Mouse (Mus musculus) heart, adult 11 months (tissue): ENCODE measurements around the gene Plaur.
A peak's percentile ranks its signal among the peaks of the same experiment; 100 is the strongest.
"Not testable (repeated sequence)": the region's sequence is repeated elsewhere in the genome, so short reads cannot be mapped to it uniquely, and the experiment has no call there.

Experiments
- DNase-seq: peaks from one replicate; pipeline ENCODE4 v3.0.0; 2022

Gene Plaur

GRCm38 (mm10) chr7:24480121-24480941 is 18.0 kb downstream of the Plaur start:
- DNase-seq, result peak; percentile 98

GRCm38 (mm10) chr7:24480986-24481473 is 18.7 kb downstream of the Plaur start:
- DNase-seq, result no peak

- peak; percentile 99 for DNase-seq
These were observed 19.4 kb downstream of the Plaur start, which contains the start of gene Cadm4 for GRCm38 (mm10) chr7:24481474-24482207. Cadm4 (plus strand) TSS chr7:24482023.

- DNase-seq, result no peak
These were observed 20.1 kb downstream of the Plaur start for GRCm38 (mm10) chr7:24482208-24483020.

GRCm38 (mm10) chr7:24483291-24483690 is 21.0 kb downstream of the Plaur start:
- DNase-seq, result not testable (repeated sequence)

- DNase-seq, result no peak
These were observed 23.2 kb downstream of the Plaur start for GRCm38 (mm10) chr7:24485481-24485880.

- no peak for DNase-seq
These were observed 24.4 kb downstream of the Plaur start for GRCm38 (mm10) chr7:24486654-24487130.

- no peak for DNase-seq
These were observed 25.1 kb downstream of the Plaur start for GRCm38 (mm10) chr7:24487403-24487802.

GRCm38 (mm10) chr7:24488303-24488702 is 26.0 kb downstream of the Plaur start:
- no peak for DNase-seq

- no peak for DNase-seq
These were observed 37.7 kb downstream of the Plaur start for GRCm38 (mm10) chr7:24499856-24500577.

- no peak for DNase-seq
These were observed 38.6 kb downstream of the Plaur start for GRCm38 (mm10) chr7:24500929-24501328.

- no peak for DNase-seq
These were observed 39.2 kb downstream of the Plaur start for GRCm38 (mm10) chr7:24501492-24501891.

GRCm38 (mm10) chr7:24504004-24504403 is 41.7 kb downstream of the Plaur start:
- DNase-seq, result no peak

- no peak for DNase-seq
These were observed 42.6 kb downstream of the Plaur start for GRCm38 (mm10) chr7:24504868-24505267.

- DNase-seq, result no peak
These were observed 43.3 kb downstream of the Plaur start for GRCm38 (mm10) chr7:24505447-24506064.

- DNase-seq, result no peak
These were observed 43.8 kb downstream of the Plaur start for GRCm38 (mm10) chr7:24506065-24506459.

- peak; percentile 94 for DNase-seq
These were observed 44.2 kb downstream of the Plaur start for GRCm38 (mm10) chr7:24506476-24506837.

- DNase-seq, result peak; percentile 99
These were observed 44.8 kb downstream of the Plaur start, which contains the start of gene Zfp428 for GRCm38 (mm10) chr7:24506838-24507725. Zfp428 (plus strand) TSS chr7:24507006.

- no peak for DNase-seq
These were observed 45.4 kb downstream of the Plaur start for GRCm38 (mm10) chr7:24507726-24508114.

- no peak for DNase-seq
These were observed 50.1 kb downstream of the Plaur start, which contains the start of gene AC161166.1 for GRCm38 (mm10) chr7:24512355-24512754. AC161166.1 (minus strand) TSS chr7:24512455.
